Comparison of ENCODE assay signal across 8 mouse cellular contexts in the genomic region with DNA sequence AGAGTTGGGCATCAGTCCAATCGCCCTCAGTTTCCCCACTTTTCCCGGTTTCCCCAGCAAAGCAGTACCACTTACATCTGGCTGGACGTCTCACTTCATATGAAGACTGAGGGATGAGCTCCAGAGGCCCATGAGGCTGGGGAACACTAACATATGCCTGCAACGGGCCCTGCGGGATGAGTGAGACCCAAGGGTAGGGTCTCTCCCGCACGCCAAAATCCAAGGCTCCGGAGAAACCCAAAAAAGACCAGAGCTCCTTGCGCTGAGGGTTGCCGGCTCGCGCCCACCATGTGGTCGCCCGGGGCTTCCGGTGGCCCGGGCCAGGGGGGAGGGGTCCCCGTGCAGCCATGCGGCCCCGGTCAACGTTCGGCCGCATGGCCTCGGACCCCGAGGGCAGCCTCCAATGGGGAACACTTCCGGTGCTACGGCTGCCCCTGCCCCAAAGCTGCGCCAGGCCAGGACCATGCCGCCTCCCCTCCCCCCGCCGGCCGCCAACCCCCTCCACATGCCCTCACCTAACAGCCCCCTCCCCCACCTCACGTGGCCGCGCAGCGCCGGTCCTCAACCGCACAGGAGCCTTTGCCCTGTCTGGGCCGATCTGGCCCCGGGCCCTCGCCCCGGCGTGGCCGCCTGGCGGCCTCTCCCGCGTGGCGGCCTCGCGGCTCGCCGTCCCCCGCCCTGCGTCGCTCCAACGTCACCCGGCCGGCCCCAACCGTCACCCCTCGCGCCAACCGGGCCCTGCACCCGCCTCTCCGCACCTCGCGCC. TPM values are rescaled to one million over a fixed set of nuclear protein-coding genes. Genes with fewer than 3 reads are reported as not detected.
A peak's percentile ranks its signal among the peaks of the same experiment; 100 is the strongest.
DNase-seq lines count a peak whose midpoint lies in the region; ATAC-seq and TF ChIP-seq lines count a peak whose summit lies in the region.

No protein-coding gene starts in this region.

- peak; percentile 16 for ATAC-seq in heart, embryonic 12.5 days (ENCODE audit: insufficient number of reproducible peaks, low FRiP score)

- H3K36me3 ChIP-seq in C2C12 (ENCODE audit: control insufficient read depth, insufficient read depth): peaks cover 47% of the 10 kb centered on the region
- H3K36me3 ChIP-seq in heart, embryonic 12.5 days: peaks cover 38% of the 10 kb centered on the region
- peaks cover 43% of the 10 kb centered on the region for H3K36me3 ChIP-seq in midbrain, embryonic 10.5 days

- DNase-seq in gastrocnemius, adult 2 months: peak; percentile 84
- DNase-seq in gastrocnemius, postnatal 25 days: no peak
- peak; percentile 74 for DNase-seq in cerebellum, adult 9-10 months
- peak; percentile 77 for DNase-seq in kidney, postnatal 10 days
- peak; percentile 66 for DNase-seq in midbrain, embryonic 10.5 days (ENCODE audit: low spot score)
- DNase-seq in thymus, postnatal 4 days: peak; percentile 73

- intact Hi-C loops in gastrocnemius, adult 2 months (cut with DNase I): no loop called here

- H3ac ChIP-seq in C2C12 (ENCODE audit: control insufficient read depth, insufficient read length, low read depth): peak overlapping the region; percentile 98

- peak overlapping the region; percentile 81 for H3K4me2 ChIP-seq in heart, embryonic 12.5 days

- no peaks in the 10 kb centered on the region for H3K27me3 ChIP-seq in C2C12 (ENCODE audit: control insufficient read depth, insufficient read depth, insufficient read length)
- H3K27me3 ChIP-seq in heart, embryonic 12.5 days (replicated peaks): no peaks in the 10 kb centered on the region
- H3K27me3 ChIP-seq in midbrain, embryonic 10.5 days (ENCODE audit: low read depth, poor library complexity, severe bottlenecking): no peaks in the 10 kb centered on the region

- under 1% methylated on average over 61 of the region's 65 CpGs for WGBS in heart, embryonic 12.5 days
- under 1% methylated on average over 63 of the region's 65 CpGs for WGBS in midbrain, embryonic 10.5 days

- peak overlapping the region; percentile 96 for H3K27ac ChIP-seq in gastrocnemius, adult 2 months
- peak overlapping the region; percentile 97 for H3K27ac ChIP-seq in heart, embryonic 12.5 days (ENCODE audit: poor library complexity, severe bottlenecking)
- peak overlapping the region; percentile 99 for H3K27ac ChIP-seq in midbrain, embryonic 10.5 days (replicated peaks)

- peaks cover 50% of the 10 kb centered on the region for H3K79me3 ChIP-seq in C2C12 (ENCODE audit: low read depth)

- H3K9ac ChIP-seq in heart, embryonic 12.5 days: peak overlapping the region; percentile 99

- H3K4me1 ChIP-seq in heart, embryonic 12.5 days (replicated peaks): peaks cover 32% of the 10 kb centered on the region
- peaks cover 54% of the 10 kb centered on the region for H3K4me1 ChIP-seq in midbrain, embryonic 10.5 days

- no peaks in the 10 kb centered on the region for H3K9me3 ChIP-seq in heart, embryonic 12.5 days (replicated peaks)
- H3K9me3 ChIP-seq in midbrain, embryonic 10.5 days (replicated peaks): no peaks in the 10 kb centered on the region

- TF ChIP-seq CTCF in gastrocnemius, adult 2 months (IDR thresholded peaks at IDR 0.05): no peak
- TF ChIP-seq CTCF in C2C12 (IDR thresholded peaks at IDR 0.05; ENCODE audit: control insufficient read depth, insufficient read depth, insufficient read length): no peak

- H3K4me3 ChIP-seq in gastrocnemius, adult 2 months: peak overlapping the region; percentile 97
- peak overlapping the region; percentile 100 for H3K4me3 ChIP-seq in C2C12 (ENCODE audit: insufficient read depth, poor library complexity, severe bottlenecking)
- H3K4me3 ChIP-seq in heart, embryonic 12.5 days: peak overlapping the region; percentile 91
- H3K4me3 ChIP-seq in midbrain, embryonic 10.5 days: peak overlapping the region; percentile 99

- H3K79me2 ChIP-seq in C2C12 (ENCODE audit: control insufficient read depth, insufficient read depth): peaks cover 63% of the 10 kb centered on the region

TF ChIP-seq in C2C12, 6 proteins besides CTCF, POLR2A, EP300 and RAD21:
- TF ChIP-seq MAX (IDR thresholded peaks at IDR 0.05): peak; percentile 79
- no peak for TF ChIP-seq FOSL1 (IDR thresholded peaks at IDR 0.05; ENCODE audit: insufficient read depth, low read length, poor library complexity, severe bottlenecking)
- TF ChIP-seq MYOG (IDR thresholded peaks at IDR 0.05; ENCODE audit: control insufficient read depth, extremely low read depth, insufficient read length): no peak
- TF ChIP-seq USF1 (IDR thresholded peaks at IDR 0.05; ENCODE audit: low read depth): no peak
- TF ChIP-seq MYOD1 (IDR thresholded peaks at IDR 0.05; ENCODE audit: control insufficient read depth, insufficient read length, low read depth): no peak

RNA-seq across cellular contexts. Expression of a gene that starts 1.3 kb away (rescaled TPM):
- total RNA-seq in gastrocnemius, adult 2 months (2021): 100 to 1,000 TPM; 413 to 433 TPM
- total RNA-seq in gastrocnemius, postnatal 25 days (2021): 100 to 1,000 TPM; 417 to 422 TPM
- 2,142 TPM for polyA plus RNA-seq in C2C12 (2012; fragmentation: generic; extraction: Trizol)
- polyA plus RNA-seq in heart, embryonic 12.5 days (2016; fragmentation: Nextera tagmentation; extraction: Ambion mirVana): 1,286 and 1,307 TPM in 2 replicates
- 2,258 and 2,701 TPM in 2 replicates for polyA plus RNA-seq in midbrain, embryonic 10.5 days (2016; fragmentation: Nextera tagmentation; extraction: Ambion mirVana)

RNA-seq across cellular contexts. Expression of a gene that starts 6.8 kb away (rescaled TPM):
- total RNA-seq in gastrocnemius, adult 2 months (2021): 10 to 100 TPM; 47.1 to 49.6 TPM
- total RNA-seq in gastrocnemius, postnatal 25 days (2021): 10 to 100 TPM; 34.6 to 35.2 TPM
- polyA plus RNA-seq in C2C12 (2012; fragmentation: generic; extraction: Trizol): 37.3 TPM
- 49.2 and 50.6 TPM in 2 replicates for polyA plus RNA-seq in heart, embryonic 12.5 days (2016; fragmentation: Nextera tagmentation; extraction: Ambion mirVana)
- polyA plus RNA-seq in midbrain, embryonic 10.5 days (2016; fragmentation: Nextera tagmentation; extraction: Ambion mirVana): 98.4 and 111 TPM in 2 replicates

RNA-seq across cellular contexts. Expression of a gene that starts 15.1 kb away (rescaled TPM):
- 10 to 100 TPM in 1 of 2 experiments, 1 to 10 TPM in 1; 8.0 to 16.5 TPM for total RNA-seq in gastrocnemius, adult 2 months (2021)
- total RNA-seq in gastrocnemius, postnatal 25 days (2021): 10 to 100 TPM; 10.4 to 10.9 TPM
- polyA plus RNA-seq in C2C12 (2012; fragmentation: generic; extraction: Trizol): 0.02 TPM
- 2.0 and 2.6 TPM in 2 replicates for polyA plus RNA-seq in heart, embryonic 12.5 days (2016; fragmentation: Nextera tagmentation; extraction: Ambion mirVana)
- 2.4 and 2.8 TPM in 2 replicates for polyA plus RNA-seq in midbrain, embryonic 10.5 days (2016; fragmentation: Nextera tagmentation; extraction: Ambion mirVana)

RNA-seq across cellular contexts. Expression of a gene that starts 19.6 kb away (rescaled TPM):
- total RNA-seq in gastrocnemius, adult 2 months (2021): 10 to 100 TPM; 25.2 to 33.5 TPM
- 10 to 100 TPM; 25.4 to 26.0 TPM for total RNA-seq in gastrocnemius, postnatal 25 days (2021)
- polyA plus RNA-seq in C2C12 (2012; fragmentation: generic; extraction: Trizol): 38.4 TPM
- polyA plus RNA-seq in heart, embryonic 12.5 days (2016; fragmentation: Nextera tagmentation; extraction: Ambion mirVana): 7.6 and 9.2 TPM in 2 replicates
- polyA plus RNA-seq in midbrain, embryonic 10.5 days (2016; fragmentation: Nextera tagmentation; extraction: Ambion mirVana): 12.8 and 14.3 TPM in 2 replicates

RNA-seq across cellular contexts. Expression of a gene that starts 19.7 kb away (rescaled TPM):
- under 1 TPM in 1 of 2 experiments, not detected in 1; 0.33 TPM for total RNA-seq in gastrocnemius, adult 2 months (2021)
- total RNA-seq in gastrocnemius, postnatal 25 days (2021): not detected
- 2.4 TPM for polyA plus RNA-seq in C2C12 (2012; fragmentation: generic; extraction: Trizol)
- polyA plus RNA-seq in heart, embryonic 12.5 days (2016; fragmentation: Nextera tagmentation; extraction: Ambion mirVana): 4.7 and 5.2 TPM in 2 replicates
- polyA plus RNA-seq in midbrain, embryonic 10.5 days (2016; fragmentation: Nextera tagmentation; extraction: Ambion mirVana): 14.8 and 20.5 TPM in 2 replicates
